Mouse (Mus musculus) heart, embryonic 12.5 days (tissue): Measurements from ENCODE around the gene Gpatch4. TPM values are rescaled to one million over a fixed set of nuclear protein-coding genes. Genes with fewer than 3 reads are reported as not detected.

Source experiments
- ATAC-seq: fragments of 200-750 bp; cut with Nextera tagmentation; 2 replicates; pipeline ENCODE4 v1.8.0; 2017; ENCODE audit warnings: moderate TSS enrichment, moderate library complexity; ENCODE audit not compliant: insufficient number of reproducible peaks, low FRiP score
- H3K27ac ChIP-seq: fragments of 300-500 bp; sonication (generic); 2 replicates; pipeline ENCODE4 v1.5.1; 2016; ENCODE audit warnings: mild to moderate bottlenecking, moderate library complexity; ENCODE audit not compliant: poor library complexity, severe bottlenecking
- H3K27me3 ChIP-seq: fragments of 300-500 bp; sonication (generic); replicated peaks from 2 replicates; pipeline ENCODE4 v1.6.1; 2016; ENCODE audit warnings: mild to moderate bottlenecking, moderate library complexity
- H3K36me3 ChIP-seq: fragments of 300-500 bp; sonication (generic); 2 replicates; pipeline ENCODE4 v1.6.1; 2016; ENCODE audit warnings: mild to moderate bottlenecking, moderate library complexity
- H3K4me1 ChIP-seq: fragments of 300-500 bp; sonication (generic); replicated peaks from 2 replicates; pipeline ENCODE4 v1.6.1; 2016; ENCODE audit warnings: mild to moderate bottlenecking
- H3K4me2 ChIP-seq: fragments of 300-500 bp; sonication (generic); 2 replicates; pipeline ENCODE4 v1.6.1; 2016; ENCODE audit warnings: mild to moderate bottlenecking, moderate library complexity
- H3K4me3 ChIP-seq: fragments of 300-500 bp; sonication (generic); 2 replicates; pipeline ENCODE4 v1.5.1; 2016; ENCODE audit warnings: mild to moderate bottlenecking
- H3K9ac ChIP-seq: fragments of 300-500 bp; sonication (generic); 2 replicates; pipeline ENCODE4 v1.6.1; 2016; ENCODE audit warnings: mild to moderate bottlenecking, moderate library complexity
- H3K9me3 ChIP-seq: fragments of 300-500 bp; sonication (generic); replicated peaks from 2 replicates; pipeline ENCODE4 v1.6.1; 2016; ENCODE audit warnings: mild to moderate bottlenecking, moderate library complexity
- WGBS: fragments of 180-500 bp; shearing (Covaris S2); methylation state at CpG from one replicate; pipeline ENCODE4 v1.1.7; 2016; 5-methylcytosine and 5-hydroxymethylcytosine counted together
- polyA plus RNA-seq: library from polyadenylated mRNA; unstranded; fragments of >200 nt; fragmentation: Nextera tagmentation; extraction: Ambion mirVana; gene quantifications from 2 replicates; pipeline ENCODE4 v1.2.1, GENCODE M21; 2016

Gene Gpatch4
- polyA plus RNA-seq, 1 experiment from 2014 or later = 19.2 TPM

DNA sequence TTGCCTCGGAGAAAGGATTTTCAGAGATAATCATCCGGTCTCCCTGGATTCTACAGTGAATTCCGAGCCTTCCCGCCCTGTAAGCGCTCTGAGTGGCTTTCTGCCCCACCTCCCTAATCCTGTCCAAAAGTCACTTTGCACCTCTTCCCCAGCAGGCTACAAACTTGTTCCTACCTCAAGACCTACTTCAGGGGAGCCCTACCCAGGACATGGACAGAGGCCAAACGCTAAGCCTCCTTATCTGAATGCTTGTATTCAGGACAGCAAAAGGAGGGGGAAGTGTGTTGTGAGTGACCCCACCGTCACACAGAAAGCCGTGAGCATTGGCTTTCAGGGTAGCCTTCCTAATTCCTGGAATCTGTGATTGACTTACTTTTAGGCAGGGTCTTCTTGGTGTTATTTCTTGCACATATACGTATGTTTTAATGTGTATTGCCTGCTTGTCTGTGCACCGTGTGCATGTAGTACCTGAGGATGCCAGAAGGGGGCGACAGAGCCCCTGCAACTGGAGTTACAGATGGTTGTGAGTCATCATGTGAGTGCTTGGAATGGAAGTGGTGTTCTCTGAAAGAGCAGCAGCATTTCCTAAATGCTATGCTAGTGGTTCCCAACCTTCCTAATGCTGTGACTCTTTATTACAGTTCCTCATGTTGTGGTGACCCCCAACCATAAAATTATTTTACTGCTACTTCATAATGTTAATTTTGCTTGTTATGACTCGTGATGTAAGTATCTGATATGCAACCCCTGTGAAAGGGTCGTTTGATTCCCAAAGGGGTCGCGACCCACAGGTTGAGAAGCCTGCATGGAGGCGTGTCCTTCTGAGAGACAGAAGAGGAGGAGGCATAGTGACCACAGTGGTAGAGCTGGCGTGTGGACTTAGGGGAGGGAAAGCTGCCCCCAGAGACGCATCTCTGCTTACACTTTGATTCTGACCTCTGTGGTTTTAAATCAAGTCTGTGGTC is 36.8 kb upstream of the Gpatch4 start:
- H3K9me3 ChIP-seq = peaks cover 9% of the 10 kb centered on the region
- no peak overlapping the region for H3K4me2 ChIP-seq
- no peak overlapping the region for H3K27ac ChIP-seq
- 0 out of 2 replicates have a peak, but pooled peaks cover 3% of the 10 kb centered on the region for H3K4me1 ChIP-seq
- ATAC-seq = no peak
- WGBS = 68% methylated on average over 18 of the region's 18 CpGs
- H3K4me3 ChIP-seq = no peak overlapping the region
- no peak overlapping the region for H3K9ac ChIP-seq
- peaks cover 57% of the 10 kb centered on the region for H3K27me3 ChIP-seq
- no peaks in the 10 kb centered on the region for H3K36me3 ChIP-seq

DNA sequence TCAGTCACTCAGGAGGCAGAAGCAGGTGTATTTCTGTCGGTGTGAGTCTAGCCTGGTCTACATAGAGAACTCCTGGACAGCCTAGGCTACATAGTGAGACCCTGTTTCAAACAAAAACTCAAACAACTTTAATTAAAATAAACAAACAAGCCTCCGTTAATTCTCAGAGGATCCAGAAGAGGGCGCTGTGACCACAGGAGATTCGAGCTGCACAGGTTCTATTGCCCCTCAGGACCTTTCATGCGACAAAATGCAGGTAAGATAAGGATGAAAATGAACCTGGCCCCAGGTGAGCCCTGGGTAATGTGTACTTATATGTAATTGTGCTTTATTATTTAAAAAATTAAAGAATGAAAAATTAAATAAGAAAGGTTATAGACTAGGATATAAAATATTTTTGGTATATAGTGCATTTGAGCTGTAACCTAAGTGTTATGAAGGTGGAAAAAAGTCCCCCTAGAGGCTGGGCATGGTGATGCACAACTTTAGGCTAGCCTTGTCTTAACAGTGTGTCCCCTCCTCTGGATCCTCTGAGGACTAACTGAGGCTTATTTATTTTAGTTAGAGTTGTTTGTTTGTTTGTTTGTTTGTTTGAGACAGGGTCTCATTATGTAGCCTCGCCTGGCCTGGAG is 32.2 kb upstream of the Gpatch4 start:
- Histone ChIP-seq H3K4me3 (no peak overlapping the region), H3K27me3 (peaks cover 31% of the 10 kb centered on the region), H3K27ac (no peak overlapping the region), H3K4me2 (no peak overlapping the region), H3K9me3 (peaks cover 5% of the 10 kb centered on the region), H3K36me3 (no peaks in the 10 kb centered on the region), H3K4me1 (0 out of 2 replicates have a peak, but pooled peaks cover 3% of the 10 kb centered on the region), H3K9ac (no peak overlapping the region)
- 6% methylated on average over 6 of the region's 6 CpGs for WGBS
- no peak for ATAC-seq

DNA sequence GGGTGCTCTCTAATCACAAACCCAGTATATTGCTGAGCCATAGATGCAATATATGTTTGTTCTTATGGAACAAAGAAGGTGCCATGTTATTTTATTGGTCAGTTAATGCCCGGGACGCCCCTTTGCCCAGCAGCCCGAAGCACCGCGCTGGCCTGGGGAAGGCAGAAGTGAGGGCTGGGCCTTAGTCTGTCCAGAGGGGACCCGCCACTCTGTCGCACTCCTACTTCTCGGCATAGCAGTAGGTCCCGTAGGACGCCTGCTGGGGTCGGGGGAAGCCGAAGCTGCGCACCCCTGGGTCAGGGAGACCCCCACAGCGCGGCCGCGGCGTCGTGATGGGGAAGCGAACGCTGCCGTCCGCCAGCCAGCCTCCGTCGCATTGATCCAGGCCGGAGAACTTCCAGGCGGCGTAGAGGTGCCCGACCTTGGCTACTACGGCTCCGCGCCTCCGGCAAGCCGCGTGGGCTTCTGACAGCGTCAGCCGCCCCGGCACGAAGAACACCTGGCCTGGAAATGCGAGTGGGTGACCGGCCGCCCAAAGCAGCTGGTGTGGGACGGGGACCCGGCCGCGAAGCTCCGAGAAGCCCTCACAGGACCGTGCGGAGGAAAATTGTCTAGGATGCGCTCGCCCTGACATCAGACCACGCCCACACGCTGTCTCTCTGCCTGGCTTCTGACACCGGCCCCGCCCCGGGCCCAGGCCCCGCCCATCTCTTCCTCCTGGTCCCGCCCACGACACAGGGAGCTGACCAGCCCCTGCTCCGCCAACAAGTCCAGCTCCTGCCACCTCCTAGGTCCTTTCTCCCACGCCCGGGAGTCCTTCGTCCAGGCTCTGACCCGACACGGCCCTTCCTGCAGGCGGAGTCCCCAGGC is 20.4 kb upstream of the Gpatch4 start:
- peak; percentile 91 for ATAC-seq
- H3K4me3 ChIP-seq = peak overlapping the region; percentile 56
- peaks cover 83% of the 10 kb centered on the region for H3K27me3 ChIP-seq
- under 1% methylated on average over 66 of the region's 66 CpGs for WGBS
- H3K27ac ChIP-seq = no peak overlapping the region
- H3K36me3 ChIP-seq = no peaks in the 10 kb centered on the region
- H3K4me1 ChIP-seq = peaks cover 20% of the 10 kb centered on the region
- H3K9me3 ChIP-seq = 0 out of 2 replicates have a peak, but pooled peaks cover 2% of the 10 kb centered on the region
- peak overlapping the region; percentile 98 for H3K4me2 ChIP-seq
- peak overlapping the region; percentile 56 for H3K9ac ChIP-seq

DNA sequence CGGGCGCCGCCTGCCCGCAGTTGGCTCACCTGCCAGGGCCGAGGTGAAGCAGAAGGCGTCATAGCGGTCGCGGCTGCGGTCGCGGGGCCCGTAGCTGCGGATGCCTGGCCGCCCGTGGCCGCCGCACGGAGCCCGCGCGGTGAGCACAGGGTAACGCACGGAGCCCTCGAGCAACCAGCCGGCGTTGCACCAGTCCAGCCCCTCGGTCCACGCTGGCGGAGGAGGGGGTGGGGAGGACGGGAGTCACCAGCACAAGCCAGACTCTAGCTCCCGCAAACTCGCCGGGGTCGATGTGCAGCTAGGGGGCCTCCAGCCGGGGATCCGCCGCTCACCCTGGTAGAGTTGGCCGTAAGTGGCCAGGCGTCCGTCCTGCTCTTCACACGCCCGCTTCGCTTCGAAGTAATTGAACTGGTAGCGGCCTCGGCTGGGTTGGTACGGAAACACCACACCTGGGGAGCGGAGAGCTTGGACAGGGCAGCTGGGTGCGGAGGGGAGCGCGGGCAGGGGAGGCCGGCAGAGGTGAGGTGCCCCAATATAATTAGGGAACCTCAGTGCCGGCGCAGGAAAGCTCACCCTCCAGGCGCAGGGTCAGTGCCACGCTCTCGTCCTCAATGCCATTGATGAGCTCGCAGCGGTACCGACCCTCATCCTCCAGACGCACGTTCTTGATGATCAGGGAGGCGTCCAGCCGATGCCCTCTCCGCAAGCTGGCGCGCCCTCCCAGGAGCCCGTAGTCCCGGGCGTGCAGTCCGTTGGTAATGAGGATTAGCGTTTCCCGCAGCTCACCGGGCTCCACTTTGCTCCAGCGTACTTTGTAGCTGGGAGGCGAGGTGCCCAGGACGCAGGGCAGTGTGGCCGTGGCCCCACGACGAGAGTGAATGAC is 19.5 kb upstream of the Gpatch4 start:
- no peak overlapping the region for H3K27ac ChIP-seq
- peak; percentile 46; the same call in 1 of the 2 replicates for ATAC-seq

DNA sequence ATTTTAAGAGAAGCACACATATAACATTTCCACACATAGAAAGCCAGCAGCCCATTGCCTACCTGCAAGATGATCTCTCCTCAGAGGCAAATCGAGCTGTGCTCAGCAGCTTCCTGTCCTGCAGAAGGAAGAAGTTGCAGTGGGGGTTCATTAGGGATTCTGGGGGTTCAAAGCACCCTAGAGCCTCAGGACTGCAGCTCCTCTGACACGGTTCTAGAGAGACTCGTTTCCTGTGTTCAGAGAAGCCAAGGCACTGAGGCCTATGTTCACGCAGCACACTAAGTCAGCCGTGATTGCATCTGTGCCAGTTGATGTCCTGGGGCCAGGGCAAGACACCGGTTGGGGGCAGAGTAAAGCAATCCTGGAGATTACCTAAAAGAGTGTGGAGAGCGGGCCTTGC is 16.1 kb upstream of the Gpatch4 start:
- ATAC-seq = no peak
- H3K4me3 ChIP-seq = no peak overlapping the region
- WGBS = 54% methylated on average over 7 of the region's 7 CpGs

More for the DNA sequence above, 19.5 kb upstream of the Gpatch4 start:
- H3K4me2 ChIP-seq = peak overlapping the region; percentile 98
- H3K9ac ChIP-seq = peak overlapping the region; percentile 56
- no peaks in the 10 kb centered on the region for H3K36me3 ChIP-seq
- H3K4me3 ChIP-seq = peak overlapping the region; percentile 56
- H3K4me1 ChIP-seq = peaks cover 20% of the 10 kb centered on the region
- under 1% methylated on average over 81 of the region's 81 CpGs for WGBS
- peaks cover 77% of the 10 kb centered on the region for H3K27me3 ChIP-seq
- peaks cover 9% of the 10 kb centered on the region for H3K9me3 ChIP-seq

DNA sequence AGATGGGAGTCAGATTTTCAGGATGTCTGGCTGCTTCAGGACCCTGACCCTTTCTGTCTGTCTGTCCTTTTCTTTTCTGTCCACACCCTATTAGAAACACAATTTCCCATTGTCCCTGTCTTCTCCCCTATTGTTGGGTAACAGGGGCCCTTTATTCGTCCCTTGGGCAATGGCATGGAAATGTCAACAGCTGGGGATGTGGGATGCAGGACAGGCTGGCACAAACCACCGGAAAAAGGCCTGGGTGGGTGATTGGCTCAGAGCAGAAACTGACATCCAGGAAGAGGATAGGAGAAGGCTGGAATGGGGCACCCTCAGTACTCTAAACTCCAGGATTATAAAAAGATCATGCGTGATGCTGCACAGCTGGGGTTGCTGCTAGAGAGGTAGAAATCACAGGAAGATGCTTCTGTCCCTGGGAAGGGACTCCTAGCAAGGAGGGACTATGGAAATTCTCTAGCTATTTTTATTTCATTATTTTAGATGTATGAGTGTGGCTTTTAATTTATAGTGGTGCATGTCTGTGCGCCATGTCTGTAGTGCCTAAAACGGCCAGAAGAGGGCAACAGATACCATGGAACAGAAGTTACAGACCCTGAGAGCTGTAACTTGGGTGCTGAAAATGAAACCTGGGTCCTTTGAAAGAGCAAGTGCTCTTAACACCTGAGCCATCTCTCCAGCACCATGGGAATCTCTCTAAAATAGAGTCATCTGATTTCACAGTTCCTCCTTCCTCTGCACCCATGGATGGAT is 15.3 kb upstream of the Gpatch4 start, which contains the start of gene Hapln2:
TSS of gene Hapln2 (minus strand) at position 150 of the 753 bp plus-strand sequence.
- Histone ChIP-seq H3K9ac (no peak within 1 kb of the TSS), H3K27me3 (peaks cover 85% of the 10 kb centered on the region), H3K9me3 (peaks cover 11% of the 10 kb centered on the region), H3K4me3 (no peak within 1 kb of the TSS), H3K27ac (no peak within 1 kb of the TSS), H3K36me3 (no peaks in the 10 kb centered on the region), H3K4me1 (peaks cover 22% of the 10 kb centered on the region), H3K4me2 (no peak within 1 kb of the TSS)
- WGBS = 42% methylated on average over 5 of the region's 5 CpGs
- no peak for ATAC-seq

More for the DNA sequence above, 16.1 kb upstream of the Gpatch4 start:
- no peak overlapping the region for H3K4me2 ChIP-seq
- H3K4me1 ChIP-seq = peaks cover 27% of the 10 kb centered on the region
- peaks cover 84% of the 10 kb centered on the region for H3K27me3 ChIP-seq
- H3K36me3 ChIP-seq = no peaks in the 10 kb centered on the region
- H3K27ac ChIP-seq = no peak overlapping the region
- peaks cover 11% of the 10 kb centered on the region for H3K9me3 ChIP-seq
- H3K9ac ChIP-seq = no peak overlapping the region

DNA sequence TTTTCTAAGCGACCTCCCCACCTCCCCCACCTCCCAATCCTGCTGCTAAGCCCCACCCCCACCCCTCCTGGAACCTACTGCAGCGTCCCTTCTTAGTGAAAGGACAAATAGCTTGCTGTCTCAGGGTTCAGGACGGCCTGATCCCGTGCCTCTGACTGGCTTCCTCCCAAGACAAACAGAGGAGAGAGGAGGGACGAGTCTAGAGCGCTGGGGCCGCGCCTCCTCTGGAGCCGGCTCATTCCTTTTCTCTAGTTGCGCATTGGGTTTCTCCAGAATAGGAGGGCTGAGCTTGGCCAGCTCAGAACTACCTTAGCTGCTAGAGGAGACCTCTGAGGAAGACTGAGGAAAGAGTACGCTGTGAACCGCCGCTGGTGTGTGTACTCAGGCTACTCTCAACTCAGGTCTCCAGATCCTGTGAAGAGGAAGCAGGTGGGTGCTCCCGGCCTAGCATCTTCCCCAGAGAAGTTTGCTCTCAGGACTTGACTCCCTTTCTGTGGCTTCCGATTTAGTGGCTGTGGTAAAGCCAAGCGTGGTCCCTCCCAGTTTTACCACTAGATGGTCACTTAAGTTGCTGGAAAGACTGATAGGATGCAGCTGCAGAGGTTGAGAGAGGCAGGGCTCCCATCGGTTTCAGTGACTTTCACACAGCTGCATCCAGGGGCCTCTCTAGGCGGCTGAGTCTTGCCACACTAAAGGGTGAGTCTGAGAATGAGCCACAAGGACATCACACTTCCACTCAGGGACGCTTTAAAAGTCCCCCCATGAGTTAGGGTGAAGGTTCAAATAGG is 12.1 kb upstream of the Gpatch4 start:
- no peaks in the 10 kb centered on the region for H3K36me3 ChIP-seq
- 9% methylated on average over 19 of the region's 19 CpGs for WGBS
- H3K4me3 ChIP-seq = no peak overlapping the region
- no peak overlapping the region for H3K27ac ChIP-seq
- no peak overlapping the region for H3K9ac ChIP-seq
- 0 out of 2 replicates have a peak, but pooled peaks cover 7% of the 10 kb centered on the region for H3K4me1 ChIP-seq
- H3K27me3 ChIP-seq = peaks cover 73% of the 10 kb centered on the region
- ATAC-seq = 0 out of 2 replicates have a peak, but pooled peaks have one; percentile 22
- H3K4me2 ChIP-seq = no peak overlapping the region
- H3K9me3 ChIP-seq = peaks cover 9% of the 10 kb centered on the region

DNA sequence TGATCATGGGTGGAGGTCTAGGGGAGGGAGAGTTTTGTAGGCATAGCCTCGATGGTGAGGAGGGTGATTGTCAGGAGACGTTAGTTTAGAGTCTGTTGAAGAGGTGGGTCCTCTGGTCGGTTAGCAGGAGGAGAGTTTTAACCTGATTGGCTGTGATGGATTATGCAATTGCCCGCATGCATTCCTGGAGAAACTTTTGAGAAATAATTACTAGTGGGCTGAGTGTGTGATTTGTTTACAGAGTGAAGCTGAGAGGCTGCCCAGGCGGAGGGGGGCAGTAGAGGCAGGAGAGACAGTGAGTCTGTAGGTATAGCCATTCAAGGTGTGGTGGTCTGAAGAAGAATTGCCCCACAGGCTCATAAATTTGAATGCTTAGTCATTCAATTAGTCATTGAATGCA is 9.4 kb upstream of the Gpatch4 start:
- Histone ChIP-seq H3K36me3 (no peaks in the 10 kb centered on the region), H3K27me3 (peaks cover 71% of the 10 kb centered on the region), H3K9me3 (peaks cover under 1% of the 10 kb centered on the region), H3K9ac (no peak overlapping the region), H3K4me3 (no peak overlapping the region), H3K4me1 (0 out of 2 replicates have a peak, but pooled peaks cover 7% of the 10 kb centered on the region), H3K4me2 (no peak overlapping the region), H3K27ac (no peak overlapping the region)
- WGBS = 62% methylated on average over 5 of the region's 5 CpGs
- ATAC-seq = no peak
